Mouse (Mus musculus) G1E (cell line): ENCODE results near the gene Tmem132d. TPM values are rescaled to one million over a fixed set of nuclear protein-coding genes. Genes with fewer than 3 reads are reported as not detected.

Experiments
- ATAC-seq: 2 replicates; pipeline ENCODE4 v1.8.0; 2016; ENCODE audit warnings: mild to moderate bottlenecking; ENCODE audit not compliant: insufficient number of reproducible peaks, poor library complexity, low FRiP score, severe bottlenecking; ENCODE audit errors: extremely low read depth
- DNase-seq: peaks from one replicate; pipeline ENCODE4 v3.0.0; 2012; ENCODE audit warnings: low spot score
- H3K27me3 ChIP-seq: 2 replicates; pipeline ENCODE4 v1.6.1; 2012; ENCODE audit warnings: mild to moderate bottlenecking, low read length, inconsistent platforms; ENCODE audit not compliant: insufficient read depth
- H3K36me3 ChIP-seq: replicated peaks from 2 replicates; pipeline ENCODE3; 2012; ENCODE audit warnings: mild to moderate bottlenecking, inconsistent platforms
- H3K4me1 ChIP-seq: 2 replicates; pipeline ENCODE4 v1.6.1; 2012; ENCODE audit warnings: low read depth, low read length, inconsistent platforms, mixed read lengths; ENCODE audit not compliant: insufficient read depth
- H3K4me3 ChIP-seq: 2 replicates; pipeline ENCODE4 v1.5.1; 2012; ENCODE audit warnings: low read depth, mild to moderate bottlenecking, inconsistent platforms, low read length, moderate library complexity, mixed read lengths
- H3K9me3 ChIP-seq: replicated peaks from 2 replicates; pipeline ENCODE4 v1.6.1; 2012; ENCODE audit warnings: inconsistent platforms
- CTCF ChIP-seq: IDR thresholded peaks from 2 replicates; pipeline ENCODE4 v1.5.1; 2012; ENCODE audit warnings: low read depth, low read length, inconsistent platforms, mixed read lengths
- GATA1 ChIP-seq: IDR thresholded peaks from 2 replicates; pipeline ENCODE4 v1.6.1; 2012; ENCODE audit warnings: borderline replicate concordance, low read length, inconsistent platforms, mixed read lengths
- GATA2 ChIP-seq: IDR thresholded peaks from 2 replicates; pipeline ENCODE4 v1.6.1; 2012; ENCODE audit warnings: low read depth, low read length, inconsistent platforms, borderline replicate concordance
- POLR2AphosphoS5 ChIP-seq: IDR thresholded peaks from 2 replicates; pipeline ENCODE4 v1.6.1; 2012; ENCODE audit warnings: low read depth, low read length, inconsistent platforms; ENCODE audit not compliant: insufficient replicate concordance
- TAL1 ChIP-seq: conservative IDR thresholded peaks from 2 replicates; pipeline ENCODE4 v1.6.1; 2012; ENCODE audit warnings: low read depth, low read length, inconsistent platforms, mixed read lengths
- polyA plus RNA-seq: library from polyadenylated mRNA; stranded (reverse); fragments of >175 nt; gene quantifications from 2 replicates; pipeline ENCODE4 v1.2.3, GENCODE M21; 2012
- total RNA-seq, 2 experiments: library from RNA; stranded (forward) in 1 of 2; stranded (reverse) in 1 of 2; fragments of 200-1000 nt in 1 of 2; fragments of >200 nt in 1 of 2; fragmentation: Nextera tagmentation in 1 of 2; gene quantifications; 2 replicates each; pipeline ENCODE4 v1.2.3; 2014 to 2017

Gene Tmem132d
- total RNA-seq (2014; fragmentation: Nextera tagmentation) (not detected in 2 replicates), total RNA-seq (2017) (under 0.01 and 0.11 TPM in 2 replicates), polyA plus RNA-seq (not detected in 2 replicates)

DNA sequence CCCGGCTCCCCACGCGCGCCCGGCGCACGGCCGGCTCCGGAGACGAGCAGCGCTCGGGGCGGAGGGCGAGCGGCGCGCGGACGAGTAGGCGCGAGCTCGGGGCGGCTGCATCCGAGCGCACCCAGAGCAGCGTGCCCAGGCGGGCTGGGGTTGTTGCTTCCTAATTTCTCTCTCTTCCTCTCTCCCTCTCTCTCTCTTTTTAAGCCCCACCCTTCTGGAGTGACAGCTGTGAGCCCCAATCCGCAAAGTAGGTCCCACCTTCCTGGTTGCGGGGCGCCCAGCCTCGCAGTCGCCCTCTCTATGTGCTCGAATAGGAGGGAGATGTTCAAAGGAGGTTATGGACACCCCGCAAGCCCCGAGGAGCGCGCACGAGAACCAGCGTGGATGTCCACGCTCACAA lies at the start of gene Tmem132d:
Gene Tmem132d (minus strand): TSS at position 162 of the 400 bp plus-strand sequence.
- Histone ChIP-seq H3K4me1 (no peaks in the 10 kb centered on the region), H3K27me3 (no peaks in the 10 kb centered on the region), H3K36me3 (no peaks in the 10 kb centered on the region), H3K9me3 (peaks cover 65% of the 10 kb centered on the region), H3K4me3 (no peak within 1 kb of the TSS; the same call in 1 of the 2 replicates)
- DNase-seq (no peak), ATAC-seq (no peak)
- no peak for TF ChIP-seq GATA1

DNA sequence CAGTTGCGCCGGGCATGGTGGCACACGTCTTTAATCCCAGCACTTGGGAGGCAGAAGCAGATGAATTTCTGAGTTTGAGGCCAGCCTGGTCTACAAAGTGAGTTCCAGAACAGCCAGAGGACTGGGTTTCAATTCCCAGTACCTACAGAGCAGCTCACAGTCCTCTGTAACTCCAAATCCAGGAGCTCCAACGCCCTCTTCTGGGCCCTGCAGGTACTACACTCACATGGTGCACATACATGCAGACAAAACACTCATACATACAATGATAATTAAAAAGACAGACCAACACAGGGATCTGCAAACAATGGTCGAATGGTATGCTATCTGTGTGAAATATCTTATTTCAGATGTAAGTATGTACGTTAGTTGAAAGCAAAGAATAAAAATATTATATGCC lies 47.9 kb upstream of the Tmem132d start:
- Histone ChIP-seq H3K4me3 (no peak overlapping the region), H3K9me3 (peaks cover 76% of the 10 kb centered on the region), H3K27me3 (no peaks in the 10 kb centered on the region), H3K36me3 (no peaks in the 10 kb centered on the region), H3K4me1 (no peaks in the 10 kb centered on the region)
- TF ChIP-seq POLR2AphosphoS5 (no peak), CTCF (no peak), TAL1 (no peak), GATA2 (no peak), GATA1 (no peak)
- ATAC-seq, result no peak
- DNase-seq, result no peak

DNA sequence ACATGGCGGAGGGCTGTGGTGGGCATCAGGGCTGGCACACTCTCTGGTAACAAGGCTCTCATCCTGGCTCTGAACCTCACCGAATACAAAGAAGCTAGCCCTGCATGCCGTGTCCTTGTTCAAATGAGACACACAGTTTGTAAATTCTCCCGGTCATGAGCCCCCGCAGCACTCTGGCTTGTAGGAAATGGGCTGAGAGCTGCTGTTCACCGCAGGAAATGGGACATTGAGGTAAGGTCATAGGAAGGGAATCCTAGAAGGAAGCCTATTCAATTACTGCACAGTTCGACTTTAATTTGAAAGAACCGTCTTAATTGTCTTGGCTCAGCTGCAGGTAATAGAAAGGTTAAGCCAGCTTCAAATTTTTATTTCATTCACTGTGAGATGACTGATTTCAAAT lies 42.5 kb upstream of the Tmem132d start:
- TF ChIP-seq GATA2 (no peak), CTCF (no peak), TAL1 (no peak), POLR2AphosphoS5 (no peak), GATA1 (no peak)
- no peak for ATAC-seq

DNA sequence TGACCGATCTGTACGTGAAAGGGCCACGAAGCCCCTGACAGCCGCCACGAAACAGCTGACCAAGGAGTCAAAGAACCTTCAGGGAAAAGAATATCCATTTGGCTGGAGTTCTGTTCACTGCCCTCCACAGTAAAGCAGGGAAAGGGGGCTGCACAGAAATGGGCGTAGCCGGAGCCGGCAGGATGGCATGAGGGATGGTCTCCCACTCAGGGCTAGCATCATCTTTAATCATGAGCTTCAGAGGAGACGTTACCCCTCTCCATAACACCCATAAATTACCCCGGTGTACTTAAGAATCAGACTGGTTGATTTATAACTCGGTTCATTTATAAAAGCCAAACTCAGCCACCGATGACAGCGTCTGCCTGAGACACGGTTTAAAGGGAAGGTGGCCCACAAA lies 36.9 kb upstream of the Tmem132d start:
- H3K9me3 ChIP-seq, result peaks cover 77% of the 10 kb centered on the region
- ATAC-seq (no peak), DNase-seq (no peak)
- H3K27me3 ChIP-seq, result no peaks in the 10 kb centered on the region
- TF ChIP-seq TAL1, result no peak
- H3K36me3 ChIP-seq, result no peaks in the 10 kb centered on the region
- no peak overlapping the region for H3K4me3 ChIP-seq
- H3K4me1 ChIP-seq, result no peaks in the 10 kb centered on the region

More for the DNA sequence above, 42.5 kb upstream of the Tmem132d start:
- Histone ChIP-seq H3K4me3 (no peak overlapping the region), H3K4me1 (no peaks in the 10 kb centered on the region), H3K9me3 (peaks cover 71% of the 10 kb centered on the region), H3K36me3 (no peaks in the 10 kb centered on the region), H3K27me3 (no peaks in the 10 kb centered on the region)
- DNase-seq, result no peak

DNA sequence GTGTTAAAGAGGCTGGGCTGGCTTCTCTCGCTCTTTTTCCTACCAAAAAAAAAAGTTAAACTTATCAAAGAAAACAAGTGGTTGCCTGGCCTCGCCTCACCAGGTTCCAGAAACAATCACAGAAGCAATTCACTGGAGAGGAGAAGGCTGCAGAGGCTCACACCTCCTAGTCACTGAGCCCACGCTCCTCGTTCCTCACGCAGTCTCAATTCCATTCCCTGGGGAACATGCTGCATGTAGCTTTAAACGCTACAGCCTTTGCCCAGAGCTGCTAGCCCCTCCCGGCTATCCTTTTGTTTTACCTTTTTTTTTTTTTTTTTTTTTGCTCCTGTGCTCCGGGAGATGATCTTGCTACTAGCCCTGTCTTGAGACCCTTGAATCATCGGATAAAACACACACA lies 31.6 kb upstream of the Tmem132d start:
- Histone ChIP-seq H3K4me1 (no peaks in the 10 kb centered on the region), H3K4me3 (no peak overlapping the region), H3K27me3 (no peaks in the 10 kb centered on the region), H3K9me3 (peaks cover 77% of the 10 kb centered on the region), H3K36me3 (no peaks in the 10 kb centered on the region)
- DNase-seq (no peak), ATAC-seq (no peak)
- TF ChIP-seq POLR2AphosphoS5 (no peak), GATA1 (no peak), CTCF (no peak)

DNA sequence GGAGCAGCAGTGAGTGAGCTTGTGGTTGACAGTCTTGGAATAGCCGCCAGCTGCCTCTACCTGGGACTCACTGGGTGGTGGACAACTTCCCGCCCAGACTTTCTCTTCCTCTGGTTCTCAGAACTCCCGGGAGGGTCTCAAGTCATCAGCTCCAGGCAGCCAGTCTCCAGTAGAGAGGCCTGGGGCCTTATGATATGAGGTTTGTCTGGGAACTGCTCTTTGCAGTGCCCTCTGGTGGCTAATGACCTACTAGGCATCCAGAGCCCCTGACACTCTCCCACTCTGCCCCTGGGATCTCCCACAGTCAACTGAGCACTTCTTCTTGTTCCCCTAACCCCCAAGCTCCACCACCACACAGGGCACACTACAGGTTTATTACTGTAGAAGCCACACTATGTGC lies 27.7 kb upstream of the Tmem132d start:
- DNase-seq (no peak), ATAC-seq (no peak)
- no peaks in the 10 kb centered on the region for H3K27me3 ChIP-seq
- H3K4me3 ChIP-seq, result no peak overlapping the region
- peaks cover 78% of the 10 kb centered on the region for H3K9me3 ChIP-seq
- TF ChIP-seq TAL1, result no peak
- TF ChIP-seq CTCF, result no peak
- no peak for TF ChIP-seq GATA1
- no peak for TF ChIP-seq GATA2
- no peak for TF ChIP-seq POLR2AphosphoS5
- no peaks in the 10 kb centered on the region for H3K4me1 ChIP-seq
- no peaks in the 10 kb centered on the region for H3K36me3 ChIP-seq

DNA sequence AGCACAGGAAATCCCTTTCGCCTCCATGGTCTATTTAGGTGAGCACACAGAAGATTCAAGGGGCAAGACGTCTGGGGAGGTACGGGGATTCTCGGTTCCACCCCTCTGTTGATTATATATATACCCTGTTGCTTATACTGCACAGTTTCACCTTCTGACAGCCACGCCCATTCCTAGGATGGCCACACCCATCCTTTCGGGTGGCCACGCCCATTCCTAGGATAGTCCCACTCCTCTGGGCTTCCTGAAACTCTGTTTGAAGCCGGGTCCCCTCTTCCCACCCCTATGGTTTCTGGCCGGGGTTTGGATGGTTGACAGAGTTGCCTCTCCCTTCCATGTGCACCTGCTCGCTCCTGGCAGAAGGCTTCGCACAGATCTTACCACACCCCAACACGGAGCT lies 22.9 kb upstream of the Tmem132d start:
- peaks cover 72% of the 10 kb centered on the region for H3K9me3 ChIP-seq

More for the DNA sequence above, 22.9 kb upstream of the Tmem132d start:
- TF ChIP-seq GATA1, result no peak
- no peak for TF ChIP-seq GATA2
- no peak for TF ChIP-seq POLR2AphosphoS5
- no peak for TF ChIP-seq TAL1
- TF ChIP-seq CTCF, result no peak
- no peak for DNase-seq
- ATAC-seq, result no peak
- Histone ChIP-seq H3K36me3 (no peaks in the 10 kb centered on the region), H3K4me1 (no peaks in the 10 kb centered on the region), H3K4me3 (no peak overlapping the region), H3K27me3 (no peaks in the 10 kb centered on the region)
